Mouse (Mus musculus) limb, embryonic 11.5 days (tissue): ENCODE results near the gene Ube2b. TPM values are rescaled to one million over a fixed set of nuclear protein-coding genes. Genes with fewer than 3 reads are reported as not detected.
A peak's percentile ranks its signal among the peaks of the same experiment; 100 is the strongest.

Source experiments
- ATAC-seq: fragments of 200-750 bp; cut with Nextera tagmentation; 2 replicates; pipeline ENCODE4 v1.8.0; 2017; ENCODE audit warnings: low read depth; ENCODE audit not compliant: insufficient number of reproducible peaks, low FRiP score, low TSS enrichment
- DNase-seq: peaks from one replicate; pipeline ENCODE4 v3.0.0-alpha.2; 2015; ENCODE audit warnings: low spot score
- H3K27ac ChIP-seq: fragments of 300-500 bp; sonication (generic); replicated peaks from 2 replicates; pipeline ENCODE4 v1.5.1; 2014; ENCODE audit warnings: low read depth, mild to moderate bottlenecking, low read length
- H3K27me3 ChIP-seq: fragments of 300-500 bp; sonication (generic); 2 replicates; pipeline ENCODE4 v1.6.1; 2014; ENCODE audit warnings: mild to moderate bottlenecking, low read length, mixed read lengths; ENCODE audit not compliant: control insufficient read depth, insufficient read depth
- H3K36me3 ChIP-seq: fragments of 300-500 bp; sonication (generic); 2 replicates; pipeline ENCODE4 v1.6.1; 2014; ENCODE audit warnings: mild to moderate bottlenecking, low read length, moderate library complexity, mixed read lengths; ENCODE audit not compliant: control insufficient read depth, insufficient read depth
- H3K4me1 ChIP-seq: fragments of 300-500 bp; sonication (generic); 2 replicates; pipeline ENCODE4 v1.6.1; 2014; ENCODE audit warnings: low read length, mixed read lengths; ENCODE audit not compliant: control insufficient read depth, insufficient read depth
- H3K4me2 ChIP-seq: fragments of 300-500 bp; sonication (generic); 2 replicates; pipeline ENCODE4 v1.6.1; 2014; ENCODE audit warnings: low read depth, mild to moderate bottlenecking, moderate library complexity; ENCODE audit not compliant: severe bottlenecking
- H3K4me3 ChIP-seq: fragments of 300-500 bp; sonication (generic); 2 replicates; pipeline ENCODE4 v1.5.1; 2014; ENCODE audit warnings: low read depth, low read length
- H3K9ac ChIP-seq: fragments of 300-500 bp; sonication (generic); 2 replicates; pipeline ENCODE4 v1.6.1; 2014; ENCODE audit warnings: mild to moderate bottlenecking, low read length
- H3K9me3 ChIP-seq: fragments of 300-500 bp; sonication (generic); 2 replicates; pipeline ENCODE4 v1.6.1; 2016; ENCODE audit warnings: low read length; ENCODE audit not compliant: control insufficient read depth
- WGBS: fragments of 180-500 bp; shearing (Covaris S2); extraction: QIAGEN DNeasy Blood & Tissue Kit; methylation state at CpG from one replicate; pipeline ENCODE4 v1.1.7; 2014; 5-methylcytosine and 5-hydroxymethylcytosine counted together
- polyA plus RNA-seq: library from polyadenylated mRNA; unstranded; fragments of >200 nt; fragmentation: Nextera tagmentation; extraction: Ambion mirVana; gene quantifications from 2 replicates; pipeline ENCODE4 v1.2.1, GENCODE M21; 2014

Gene Ube2b
- polyA plus RNA-seq, 1 experiment from 2014 or later = 191 TPM

GRCm38 (mm10) chr11:51949155-51949840 lies 51.3 kb downstream of the Ube2b start:
- peaks cover 2% of the 10 kb centered on the region; the same call in 1 of the 2 replicates for H3K4me1 ChIP-seq
- no peak overlapping the region for H3K4me2 ChIP-seq
- no peak for ATAC-seq
- DNase-seq = no peak
- H3K27me3 ChIP-seq = no peaks in the 10 kb centered on the region
- H3K27ac ChIP-seq = no peak overlapping the region
- H3K36me3 ChIP-seq = no peaks in the 10 kb centered on the region
- no peaks in the 10 kb centered on the region for H3K9me3 ChIP-seq
- H3K9ac ChIP-seq = no peak overlapping the region
- no peak overlapping the region for H3K4me3 ChIP-seq
- 82% methylated on average over 9 of the region's 9 CpGs for WGBS

- H3K36me3 ChIP-seq = no peaks in the 10 kb centered on the region
- DNase-seq = no peak
- peaks cover 5% of the 10 kb centered on the region; the same call in 1 of the 2 replicates for H3K4me1 ChIP-seq
- H3K4me2 ChIP-seq = no peak overlapping the region
- no peak overlapping the region for H3K4me3 ChIP-seq
- H3K9ac ChIP-seq = no peak overlapping the region
- 73% methylated on average over 6 of the region's 6 CpGs for whole genome bisulfite sequencing
- H3K27ac ChIP-seq = no peak overlapping the region
- no peaks in the 10 kb centered on the region for H3K9me3 ChIP-seq
- ATAC-seq = no peak
- no peaks in the 10 kb centered on the region for H3K27me3 ChIP-seq
Measured at GRCm38 (mm10) chr11:51946144-51946543, 54.4 kb downstream of the Ube2b start.

- 20% methylated on average over 8 of the region's 8 CpGs for WGBS
- Histone ChIP-seq H3K27me3 (no peaks in the 10 kb centered on the region), H3K9ac (no peak overlapping the region), H3K36me3 (no peaks in the 10 kb centered on the region), H3K4me3 (no peak overlapping the region), H3K9me3 (no peaks in the 10 kb centered on the region), H3K4me1 (peaks cover 5% of the 10 kb centered on the region; the same call in 1 of the 2 replicates), H3K4me2 (no peak overlapping the region), H3K27ac (no peak overlapping the region)
- DNase-seq = no peak
- ATAC-seq = no peak
Measured at GRCm38 (mm10) chr11:51945548-51945947, 55.0 kb downstream of the Ube2b start.

- H3K9ac ChIP-seq = no peak overlapping the region
- H3K4me2 ChIP-seq = no peak overlapping the region
- no peaks in the 10 kb centered on the region for H3K36me3 ChIP-seq
- ATAC-seq (no peak), DNase-seq (no peak)
- WGBS = 77% methylated on average over 3 of the region's 3 CpGs
- no peak overlapping the region for H3K27ac ChIP-seq
- peaks cover 5% of the 10 kb centered on the region; the same call in 1 of the 2 replicates for H3K4me1 ChIP-seq
- H3K27me3 ChIP-seq = no peaks in the 10 kb centered on the region
- no peaks in the 10 kb centered on the region for H3K9me3 ChIP-seq
- H3K4me3 ChIP-seq = no peak overlapping the region
Measured at GRCm38 (mm10) chr11:51944239-51944638, 56.3 kb downstream of the Ube2b start.

- 61% methylated on average over 6 of the region's 6 CpGs for WGBS
- Histone ChIP-seq H3K4me2 (no peak overlapping the region), H3K27ac (no peak overlapping the region), H3K27me3 (no peaks in the 10 kb centered on the region), H3K9me3 (no peaks in the 10 kb centered on the region), H3K4me1 (peaks cover 5% of the 10 kb centered on the region; the same call in 1 of the 2 replicates), H3K36me3 (no peaks in the 10 kb centered on the region), H3K4me3 (no peak overlapping the region), H3K9ac (no peak overlapping the region)
- DNase-seq (no peak), ATAC-seq (no peak)
Measured at GRCm38 (mm10) chr11:51943500-51943841, 57.1 kb downstream of the Ube2b start.

DNA sequence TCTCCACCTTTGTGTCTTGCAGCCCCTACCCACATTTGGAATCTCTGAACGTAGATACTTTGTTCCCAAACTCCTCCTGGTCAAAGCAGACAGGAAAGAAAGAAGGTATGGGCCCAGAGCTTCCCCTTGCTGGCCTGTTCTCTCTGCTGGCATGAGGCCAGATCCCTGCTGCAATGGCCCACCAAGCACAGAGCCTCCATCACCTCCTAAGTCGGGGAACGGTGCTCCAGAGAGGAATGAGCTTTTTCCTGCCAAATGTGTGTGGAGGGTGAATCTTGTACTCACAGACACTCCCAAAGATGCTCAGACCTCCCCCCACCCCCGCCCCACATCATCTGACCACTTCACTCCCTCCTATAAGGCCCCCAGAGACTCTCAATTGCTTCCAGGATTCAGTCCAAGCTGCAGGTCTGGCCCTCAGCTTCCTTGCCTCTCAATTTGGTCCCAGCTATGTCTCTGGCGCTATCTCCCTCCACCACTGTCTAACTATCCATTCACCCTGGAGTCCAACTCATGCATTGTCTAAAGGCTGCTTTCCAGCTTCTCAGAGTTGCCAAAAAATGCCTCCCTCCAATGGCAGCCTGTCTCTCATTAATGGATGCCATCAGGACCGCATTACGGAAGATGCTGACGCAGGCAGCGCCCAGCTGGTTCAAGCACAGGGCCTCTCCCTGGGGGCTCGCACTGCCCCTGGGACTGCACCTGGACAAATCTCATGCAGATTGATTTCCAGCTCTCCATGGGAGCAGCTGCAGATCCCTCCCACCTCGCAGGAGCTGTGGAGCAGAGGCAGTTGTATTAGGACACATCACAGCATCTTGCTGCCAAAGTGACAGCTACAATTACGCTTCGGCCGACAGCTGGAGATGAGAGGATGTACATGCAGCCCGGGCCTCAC lies 57.7 kb downstream of the Ube2b start:
- Histone ChIP-seq H3K4me1 (peaks cover 5% of the 10 kb centered on the region; the same call in 1 of the 2 replicates), H3K9ac (no peak overlapping the region), H3K9me3 (no peaks in the 10 kb centered on the region), H3K36me3 (no peaks in the 10 kb centered on the region), H3K27me3 (no peaks in the 10 kb centered on the region), H3K4me2 (no peak overlapping the region), H3K27ac (no peak overlapping the region), H3K4me3 (no peak overlapping the region)
- WGBS = 64% methylated on average over 15 of the region's 15 CpGs
- peak; percentile 29 for DNase-seq
- no peak for ATAC-seq

- DNase-seq = no peak
- Histone ChIP-seq H3K4me1 (peaks cover 5% of the 10 kb centered on the region; the same call in 1 of the 2 replicates), H3K27ac (no peak overlapping the region), H3K4me2 (no peak overlapping the region), H3K4me3 (no peak overlapping the region), H3K27me3 (no peaks in the 10 kb centered on the region), H3K9ac (no peak overlapping the region), H3K36me3 (no peaks in the 10 kb centered on the region), H3K9me3 (no peaks in the 10 kb centered on the region)
- ATAC-seq = no peak
- WGBS = 75% methylated on average over 13 of the region's 13 CpGs
Measured at GRCm38 (mm10) chr11:51940511-51940955, 60.0 kb downstream of the Ube2b start.

- Histone ChIP-seq H3K4me2 (no peak overlapping the region), H3K27me3 (no peaks in the 10 kb centered on the region), H3K27ac (no peak overlapping the region), H3K9me3 (no peaks in the 10 kb centered on the region), H3K4me1 (0 out of 2 replicates have a peak, but pooled peaks cover 3% of the 10 kb centered on the region), H3K9ac (no peak overlapping the region), H3K4me3 (no peak overlapping the region), H3K36me3 (no peaks in the 10 kb centered on the region)
- no peak for ATAC-seq
- DNase-seq = no peak
- 88% methylated on average over 8 of the region's 8 CpGs for WGBS
Measured at GRCm38 (mm10) chr11:51939590-51939955, 61.0 kb downstream of the Ube2b start.
